Mouse (Mus musculus) embryonic facial prominence, embryonic 13.5 days (tissue): ENCODE measurements at regions not wholly inside any gene's neighbourhood (a gene's known extent, or its start where the extent isn't known, plus 50 kb on each side); places are given as distances from the start of the nearest gene placed in this dataset.

Experiments
- ATAC-seq: fragments of 200-750 bp; cut with Nextera tagmentation; 2 replicates; pipeline ENCODE4 v1.8.0; 2017; ENCODE audit warnings: low read depth; ENCODE audit not compliant: insufficient number of reproducible peaks, insufficient read depth, low FRiP score, low TSS enrichment
- H3K27ac ChIP-seq: fragments of 300-500 bp; sonication (generic); 2 replicates; pipeline ENCODE4 v1.5.1; 2015; ENCODE audit warnings: moderate library complexity, mild to moderate bottlenecking, inconsistent platforms
- H3K27me3 ChIP-seq: fragments of 300-500 bp; sonication (generic); 2 replicates; pipeline ENCODE4 v1.6.1; 2015; ENCODE audit warnings: mild to moderate bottlenecking, inconsistent platforms
- H3K36me3 ChIP-seq: fragments of 300-500 bp; sonication (generic); 2 replicates; pipeline ENCODE4 v1.6.1; 2015; ENCODE audit warnings: mild to moderate bottlenecking, inconsistent platforms
- H3K4me1 ChIP-seq: fragments of 300-500 bp; sonication (generic); 2 replicates; pipeline ENCODE4 v1.6.1; 2015; ENCODE audit warnings: inconsistent platforms
- H3K4me2 ChIP-seq: fragments of 300-500 bp; sonication (generic); 2 replicates; pipeline ENCODE4 v1.6.1; 2015; ENCODE audit warnings: moderate library complexity, mild to moderate bottlenecking, inconsistent platforms
- H3K4me3 ChIP-seq: fragments of 300-500 bp; sonication (generic); 2 replicates; pipeline ENCODE4 v1.5.1; 2015; ENCODE audit warnings: mild to moderate bottlenecking, inconsistent platforms
- H3K9ac ChIP-seq: fragments of 300-500 bp; sonication (generic); 2 replicates; pipeline ENCODE4 v1.6.1; 2015; ENCODE audit warnings: mild to moderate bottlenecking, inconsistent platforms
- H3K9me3 ChIP-seq: fragments of 300-500 bp; sonication (generic); 2 replicates; pipeline ENCODE4 v1.6.1; 2016; ENCODE audit warnings: inconsistent platforms
- WGBS: fragments of 180-500 bp; shearing (Covaris S2); methylation state at CpG from one replicate; pipeline ENCODE4 v1.1.7; 2015; ENCODE audit warnings: mixed read lengths; 5-methylcytosine and 5-hydroxymethylcytosine counted together

DNA sequence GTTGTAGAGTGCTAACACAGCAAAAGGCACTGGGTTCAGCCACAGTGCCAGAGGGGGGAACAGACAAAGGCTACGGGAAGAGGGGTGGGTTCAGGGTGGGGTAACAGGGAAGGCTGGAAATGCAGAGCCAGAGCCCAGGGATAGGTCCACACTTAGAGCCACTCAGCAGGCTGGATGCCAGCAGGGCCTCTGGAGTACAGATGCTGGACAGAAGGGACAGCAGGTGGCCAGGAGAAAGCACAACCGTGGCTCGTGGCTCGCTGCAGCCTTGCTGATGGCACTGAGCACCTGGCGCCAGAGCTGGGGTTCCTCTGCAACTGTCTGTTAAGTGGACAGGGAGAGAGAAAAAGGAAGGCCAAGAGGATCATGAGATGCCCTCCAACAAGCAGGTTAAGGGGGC lies 174.2 kb downstream of the Mroh4 start:
- peaks cover 4% of the 10 kb centered on the region; the same call in 1 of the 2 replicates for H3K4me1 ChIP-seq
- H3K4me3 ChIP-seq, result no peak overlapping the region
- no peaks in the 10 kb centered on the region for H3K36me3 ChIP-seq
- no peaks in the 10 kb centered on the region for H3K27me3 ChIP-seq
- ATAC-seq, result no peak
- H3K4me2 ChIP-seq, result no peak overlapping the region
- no peaks in the 10 kb centered on the region for H3K9me3 ChIP-seq
- no peak overlapping the region for H3K9ac ChIP-seq
- no peak overlapping the region for H3K27ac ChIP-seq
- 80% methylated on average over 5 of the region's 5 CpGs for WGBS

DNA sequence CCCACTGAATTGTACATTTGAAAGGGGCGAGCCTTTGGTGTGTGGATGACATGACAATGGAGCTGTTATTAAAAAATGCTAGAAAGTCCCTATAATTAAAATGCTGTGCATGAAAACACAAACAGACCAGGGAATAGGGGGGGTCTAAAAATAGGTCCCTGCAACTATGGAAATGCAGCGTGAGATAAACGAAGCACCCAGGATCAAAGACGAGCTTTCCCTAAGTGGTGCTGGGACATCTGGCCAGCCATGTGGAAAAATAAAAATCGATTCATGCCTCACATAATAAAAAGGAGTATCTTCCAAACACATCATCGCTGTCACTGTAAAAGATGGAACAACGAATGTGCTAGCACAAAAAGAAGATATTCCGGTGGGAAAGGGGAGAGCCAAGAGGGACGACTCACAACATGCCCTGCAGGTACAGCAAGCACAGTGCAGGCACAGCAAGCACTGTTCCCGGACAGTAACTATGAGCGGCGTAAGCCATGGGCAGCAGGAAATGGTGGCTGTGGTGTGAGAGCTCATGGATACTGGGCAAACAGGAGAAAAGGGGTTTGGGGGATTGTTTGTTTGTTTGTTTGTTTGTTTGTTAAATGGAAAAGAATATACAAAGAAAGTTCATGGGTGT lies 176.7 kb downstream of the Mroh4 start:
- Histone ChIP-seq H3K27me3 (0 out of 2 replicates have a peak, but pooled peaks cover 3% of the 10 kb centered on the region), H3K4me1 (peaks cover 27% of the 10 kb centered on the region), H3K27ac (no peak overlapping the region), H3K4me2 (no peak overlapping the region), H3K4me3 (no peak overlapping the region), H3K9ac (no peak overlapping the region), H3K9me3 (no peaks in the 10 kb centered on the region), H3K36me3 (no peaks in the 10 kb centered on the region)
- WGBS, result 65% methylated on average over 12 of the region's 12 CpGs
- no peak for ATAC-seq

DNA sequence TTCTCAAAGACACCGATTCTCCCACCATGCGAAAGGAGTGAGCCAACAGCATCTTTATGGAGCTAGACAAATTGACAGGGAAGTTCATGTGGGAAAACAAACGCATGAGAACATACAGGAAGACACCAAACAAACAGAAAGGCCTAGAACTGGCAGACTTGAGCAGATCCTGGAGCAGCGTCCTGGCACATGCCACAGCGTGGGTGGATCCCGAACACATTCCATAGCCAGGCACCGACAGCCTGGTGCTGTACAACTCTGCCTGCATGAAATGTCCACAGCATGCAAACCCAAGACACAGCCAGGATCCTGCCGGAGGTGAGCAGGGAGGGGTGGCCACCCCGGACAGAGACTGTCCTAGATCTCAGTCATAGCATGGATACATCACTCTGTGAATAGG lies 177.2 kb downstream of the Mroh4 start:
- Histone ChIP-seq H3K4me3 (no peak overlapping the region), H3K27ac (no peak overlapping the region), H3K4me2 (no peak overlapping the region), H3K4me1 (peaks cover 32% of the 10 kb centered on the region), H3K9ac (no peak overlapping the region), H3K9me3 (no peaks in the 10 kb centered on the region), H3K27me3 (0 out of 2 replicates have a peak, but pooled peaks cover 3% of the 10 kb centered on the region), H3K36me3 (no peaks in the 10 kb centered on the region)
- ATAC-seq, result no peak
- WGBS, result 81% methylated on average over 9 of the region's 9 CpGs

DNA sequence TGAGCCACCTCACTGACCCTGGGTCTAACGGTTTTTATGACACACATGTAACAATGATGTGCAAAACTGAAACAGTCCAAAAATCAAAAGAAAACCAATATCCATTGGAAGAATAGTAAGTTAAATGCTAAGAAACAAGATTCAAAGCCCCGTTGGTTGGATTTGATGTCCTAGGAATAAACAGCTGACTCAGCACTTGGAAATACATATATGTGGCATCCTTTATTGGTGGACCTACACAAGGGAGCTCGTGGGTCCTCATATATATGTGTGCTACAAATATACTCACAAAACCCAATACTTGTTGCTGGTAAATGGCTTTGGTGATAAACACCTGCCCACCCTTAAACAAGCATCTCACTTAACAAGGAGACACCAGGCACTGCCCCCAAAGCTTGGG lies 178.2 kb downstream of the Mroh4 start:
- Histone ChIP-seq H3K4me3 (no peak overlapping the region), H3K27ac (no peak overlapping the region), H3K4me2 (no peak overlapping the region), H3K9ac (no peak overlapping the region), H3K4me1 (peaks cover 39% of the 10 kb centered on the region), H3K9me3 (no peaks in the 10 kb centered on the region), H3K36me3 (no peaks in the 10 kb centered on the region), H3K27me3 (0 out of 2 replicates have a peak, but pooled peaks cover 3% of the 10 kb centered on the region)
- WGBS, result 85% methylated on average over 3 of the region's 3 CpGs
- ATAC-seq, result no peak

DNA sequence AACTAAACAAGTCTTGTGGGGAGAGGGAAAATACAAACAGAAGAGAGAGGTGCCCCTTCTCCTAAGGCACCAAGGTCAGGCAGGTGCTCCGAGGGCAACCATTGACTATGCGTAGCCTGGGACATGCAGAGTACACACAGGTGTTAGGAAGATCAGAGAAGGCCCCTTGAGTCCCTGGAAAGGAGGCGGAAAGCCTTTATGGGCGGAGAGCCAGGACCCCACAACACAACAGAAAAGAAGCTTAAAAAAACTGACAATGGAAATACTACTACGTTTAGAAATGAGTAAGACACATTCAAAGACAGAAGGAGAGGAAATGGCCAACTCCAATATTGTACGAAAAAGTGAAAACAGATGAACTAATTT lies 179.5 kb downstream of the Mroh4 start:
- Histone ChIP-seq H3K9me3 (no peaks in the 10 kb centered on the region), H3K36me3 (no peaks in the 10 kb centered on the region), H3K27ac (no peak overlapping the region), H3K4me1 (peaks cover 39% of the 10 kb centered on the region), H3K9ac (no peak overlapping the region), H3K27me3 (0 out of 2 replicates have a peak, but pooled peaks cover 3% of the 10 kb centered on the region), H3K4me3 (no peak overlapping the region), H3K4me2 (no peak overlapping the region)
- ATAC-seq, result no peak
- WGBS, result 68% methylated on average over 6 of the region's 6 CpGs

DNA sequence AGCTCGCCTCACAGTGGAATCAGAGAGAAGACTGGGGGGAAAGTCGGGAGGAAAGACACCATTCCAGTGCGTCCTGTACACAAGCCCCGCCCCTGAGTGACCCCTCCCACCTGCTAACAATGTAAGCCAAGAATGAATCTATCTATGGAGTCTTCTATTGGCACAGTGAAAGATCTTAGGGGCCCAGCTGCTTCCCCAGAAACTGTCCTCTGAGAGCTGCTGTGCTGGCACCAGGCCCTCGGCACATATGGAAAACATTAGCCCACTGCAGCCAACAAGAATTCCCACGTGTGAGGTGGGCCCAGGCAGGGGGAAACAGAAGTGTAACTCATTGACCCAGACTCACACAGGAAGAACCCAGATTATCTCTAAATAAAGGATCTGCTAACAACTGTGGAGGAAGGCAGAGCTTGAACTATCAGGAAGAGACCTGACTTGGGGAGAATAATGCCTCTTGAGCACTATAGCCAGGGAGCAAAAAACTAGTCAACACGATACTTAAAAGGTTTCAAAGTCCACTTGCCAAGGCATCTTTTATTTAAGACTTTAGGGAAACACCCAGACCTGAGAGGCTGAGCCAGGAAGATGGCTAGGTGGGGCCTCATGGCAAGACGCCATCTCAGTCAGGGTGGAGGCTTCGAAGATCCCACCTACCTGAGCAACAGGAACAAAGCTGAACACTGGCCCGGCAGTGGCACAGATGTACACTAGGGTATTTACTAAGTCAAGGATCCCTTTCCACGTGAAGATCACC lies 180.1 kb downstream of the Mroh4 start:
- no peaks in the 10 kb centered on the region for H3K9me3 ChIP-seq
- H3K36me3 ChIP-seq, result no peaks in the 10 kb centered on the region
- WGBS, result 41% methylated on average over 11 of the region's 11 CpGs
- H3K9ac ChIP-seq, result no peak overlapping the region
- ATAC-seq, result peak; percentile 38; the same call in 1 of the 2 replicates
- H3K27ac ChIP-seq, result no peak overlapping the region; the same call in 1 of the 2 replicates
- no peak overlapping the region for H3K4me3 ChIP-seq
- peaks cover 39% of the 10 kb centered on the region for H3K4me1 ChIP-seq
- H3K27me3 ChIP-seq, result 0 out of 2 replicates have a peak, but pooled peaks cover 3% of the 10 kb centered on the region
- H3K4me2 ChIP-seq, result no peak overlapping the region

DNA sequence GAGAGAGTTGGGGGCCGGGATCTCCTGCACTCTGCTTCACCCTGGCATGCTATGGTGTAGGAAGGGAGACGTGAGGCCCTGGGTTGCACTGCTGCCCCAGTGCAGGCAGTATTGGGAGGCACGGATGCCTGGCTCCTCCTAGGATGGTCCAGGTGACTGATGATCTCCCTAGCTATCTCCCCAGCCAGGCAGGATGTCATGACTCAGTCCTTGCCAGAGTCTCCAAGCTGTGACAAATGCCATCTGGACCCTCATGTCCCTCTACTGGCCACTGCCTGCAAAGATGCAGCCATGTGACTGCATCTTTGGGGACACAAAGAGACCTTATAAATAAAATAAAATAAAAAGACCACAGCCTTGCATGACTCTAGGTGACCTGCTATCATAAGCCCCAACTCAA lies 181.6 kb downstream of the Mroh4 start:
- H3K9ac ChIP-seq, result no peak overlapping the region
- 82% methylated on average over 3 of the region's 3 CpGs for WGBS
- H3K36me3 ChIP-seq, result no peaks in the 10 kb centered on the region
- no peak overlapping the region for H3K4me3 ChIP-seq
- H3K4me1 ChIP-seq, result peaks cover 48% of the 10 kb centered on the region
- H3K27me3 ChIP-seq, result 0 out of 2 replicates have a peak, but pooled peaks cover 3% of the 10 kb centered on the region
- no peak overlapping the region for H3K27ac ChIP-seq
- no peak overlapping the region for H3K4me2 ChIP-seq
- no peaks in the 10 kb centered on the region for H3K9me3 ChIP-seq
- no peak for ATAC-seq

DNA sequence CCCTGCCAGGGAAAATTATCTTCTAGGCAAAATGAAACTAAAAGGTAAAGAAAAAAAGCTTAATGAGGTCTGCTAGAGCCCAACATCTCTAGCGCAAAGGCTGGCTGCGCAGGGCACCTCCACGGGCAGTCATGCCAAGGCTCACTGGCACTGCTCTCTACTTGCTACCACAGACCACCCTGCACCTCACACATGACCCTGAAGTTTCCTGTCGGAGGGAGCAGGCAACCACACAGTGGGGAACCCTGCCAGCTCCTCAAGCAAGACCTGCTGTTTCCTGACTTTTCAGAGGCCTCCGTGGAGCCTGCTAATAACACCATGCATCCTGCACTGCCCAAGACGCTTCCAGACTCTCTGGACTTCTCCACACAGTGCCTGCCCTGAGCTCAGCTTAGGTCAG lies 182.3 kb downstream of the Mroh4 start:
- Histone ChIP-seq H3K4me3 (no peak overlapping the region), H3K27ac (no peak overlapping the region), H3K9ac (no peak overlapping the region), H3K4me2 (no peak overlapping the region), H3K4me1 (peaks cover 50% of the 10 kb centered on the region), H3K9me3 (no peaks in the 10 kb centered on the region), H3K36me3 (no peaks in the 10 kb centered on the region), H3K27me3 (0 out of 2 replicates have a peak, but pooled peaks cover 3% of the 10 kb centered on the region)
- 79% methylated on average over 6 of the region's 6 CpGs for WGBS
- ATAC-seq, result no peak

DNA sequence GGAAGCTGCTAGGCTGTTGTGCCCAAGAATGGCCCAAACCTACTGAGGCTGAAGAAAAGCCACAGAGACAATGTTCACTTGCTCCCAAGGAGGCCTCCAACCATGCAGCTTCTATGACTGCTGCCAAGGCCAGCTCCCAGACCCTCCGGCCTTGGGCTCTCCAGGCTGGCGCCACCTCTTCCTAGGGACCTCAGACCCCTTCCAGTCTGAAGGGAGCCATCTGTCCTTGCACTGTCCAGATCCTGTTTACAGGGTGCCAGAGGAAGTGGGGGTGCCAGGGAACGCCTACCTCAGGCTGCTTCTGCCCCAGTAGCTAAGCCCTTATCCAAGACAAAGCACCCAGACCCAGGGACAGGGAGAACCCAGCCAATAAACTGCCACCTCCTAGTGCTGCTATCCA lies 183.7 kb downstream of the Mroh4 start:
- Histone ChIP-seq H3K36me3 (no peaks in the 10 kb centered on the region), H3K9me3 (no peaks in the 10 kb centered on the region), H3K4me2 (no peak overlapping the region), H3K27ac (no peak overlapping the region), H3K27me3 (0 out of 2 replicates have a peak, but pooled peaks cover 3% of the 10 kb centered on the region), H3K4me1 (peaks cover 50% of the 10 kb centered on the region), H3K4me3 (no peak overlapping the region), H3K9ac (no peak overlapping the region)
- 86% methylated on average over 3 of the region's 3 CpGs for WGBS
- no peak for ATAC-seq

DNA sequence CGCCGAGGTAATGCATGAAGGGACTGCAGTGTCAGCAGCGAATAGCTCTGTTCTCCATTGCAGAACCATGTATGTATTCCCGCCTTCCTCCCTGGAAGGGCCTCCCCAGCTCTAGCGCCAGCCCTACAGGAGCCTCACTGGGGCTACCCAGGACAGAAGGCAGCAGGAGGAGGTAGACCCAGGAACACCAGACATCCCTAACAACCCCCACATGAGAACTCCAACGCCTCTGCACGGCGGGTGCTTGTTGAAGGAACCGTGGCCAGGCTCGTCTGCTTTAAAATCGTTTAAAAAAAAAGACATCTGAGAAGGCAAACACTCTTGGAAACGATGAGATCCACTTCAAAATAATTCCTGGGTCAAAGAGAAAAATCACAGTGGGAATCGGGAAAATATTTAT lies 194.3 kb downstream of the Mroh4 start:
- H3K9me3 ChIP-seq, result no peaks in the 10 kb centered on the region
- H3K36me3 ChIP-seq, result no peaks in the 10 kb centered on the region
- H3K4me1 ChIP-seq, result peaks cover 5% of the 10 kb centered on the region
- no peak overlapping the region for H3K27ac ChIP-seq
- no peak overlapping the region for H3K4me3 ChIP-seq
- no peaks in the 10 kb centered on the region for H3K27me3 ChIP-seq
- no peak for ATAC-seq
- H3K9ac ChIP-seq, result no peak overlapping the region
- no peak overlapping the region for H3K4me2 ChIP-seq
- 70% methylated on average over 13 of the region's 13 CpGs for WGBS

DNA sequence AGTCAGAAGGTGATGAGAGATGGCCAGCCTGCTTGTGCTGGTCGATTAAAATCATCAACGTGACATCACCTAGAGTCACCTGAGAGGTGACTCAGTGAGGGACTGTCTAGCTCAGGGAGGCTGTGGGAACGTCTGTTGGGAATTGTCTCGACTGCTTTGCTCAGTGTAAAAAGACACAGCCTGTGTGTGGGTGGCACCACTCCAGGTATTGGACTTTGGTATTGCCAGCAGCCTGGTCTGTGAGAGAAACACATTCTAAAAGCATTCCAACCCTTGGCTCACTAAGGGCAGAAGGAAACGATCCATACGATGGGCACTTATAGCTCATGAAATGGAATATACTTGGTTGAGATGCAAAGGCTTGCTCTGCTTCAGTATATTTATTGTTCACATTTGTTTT lies 209.2 kb downstream of the Mroh4 start:
- H3K27ac ChIP-seq, result no peak overlapping the region
- H3K9me3 ChIP-seq, result no peaks in the 10 kb centered on the region
- no peak overlapping the region for H3K9ac ChIP-seq
- peaks cover 8% of the 10 kb centered on the region for H3K4me1 ChIP-seq
- no peaks in the 10 kb centered on the region for H3K36me3 ChIP-seq
- H3K4me2 ChIP-seq, result no peak overlapping the region
- no peak for ATAC-seq
- no peaks in the 10 kb centered on the region for H3K27me3 ChIP-seq
- 83% methylated on average over 6 of the region's 6 CpGs for WGBS
- no peak overlapping the region for H3K4me3 ChIP-seq

DNA sequence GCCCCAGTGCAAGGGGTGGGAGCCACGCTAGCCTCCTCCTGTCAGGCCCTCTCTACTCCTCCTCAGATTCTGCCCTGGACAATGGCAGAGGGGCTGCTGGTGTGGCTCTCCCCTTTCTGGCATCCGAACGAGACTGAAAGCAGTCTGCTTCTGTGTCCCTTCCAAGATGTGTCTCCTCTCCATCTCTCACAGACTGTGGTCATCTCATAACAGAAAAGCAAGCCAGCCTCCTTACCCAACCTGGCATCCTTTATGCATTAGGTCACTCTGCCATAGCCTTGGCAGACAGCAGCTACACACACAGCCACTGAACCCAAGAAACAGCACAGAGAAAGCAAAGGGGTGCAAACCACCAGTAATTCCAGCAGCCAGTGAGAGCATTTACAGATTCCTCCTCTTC lies 213.2 kb downstream of the Mroh4 start:
- no peaks in the 10 kb centered on the region for H3K9me3 ChIP-seq
- 82% methylated on average over 3 of the region's 3 CpGs for WGBS
- no peak overlapping the region for H3K4me3 ChIP-seq

More for the DNA sequence above, 213.2 kb downstream of the Mroh4 start:
- Histone ChIP-seq H3K27ac (0 out of 2 replicates have a peak overlapping the region, but pooled peaks have one; percentile 49), H3K4me2 (no peak overlapping the region), H3K36me3 (no peaks in the 10 kb centered on the region), H3K9ac (no peak overlapping the region), H3K4me1 (peaks cover 8% of the 10 kb centered on the region), H3K27me3 (no peaks in the 10 kb centered on the region)
- no peak for ATAC-seq
